Mouse (Mus musculus) gonadal fat pad, adult 2 months (tissue): ENCODE measurements around the gene H2al1g. TPM values are rescaled to one million over a fixed set of nuclear protein-coding genes. Genes with fewer than 3 reads are reported as not detected.
"Not testable (repeated sequence)": the region's sequence is repeated elsewhere in the genome, so short reads cannot be mapped to it uniquely, and the experiment has no call there.

Experiments used
- DNase-seq: peaks from one replicate; pipeline ENCODE4 v3.0.0-alpha.2; 2012; ENCODE audit warnings: low read depth
- polyA plus RNA-seq: library from polyadenylated mRNA; depleted of rRNA; stranded (reverse); fragments of >200 nt; gene quantifications from 2 replicates; pipeline ENCODE4 v1.2.3, GENCODE M21; 2012; rRNA removed

The H2al1g gene
- polyA plus RNA-seq, result not detected in 2 replicates

DNA sequence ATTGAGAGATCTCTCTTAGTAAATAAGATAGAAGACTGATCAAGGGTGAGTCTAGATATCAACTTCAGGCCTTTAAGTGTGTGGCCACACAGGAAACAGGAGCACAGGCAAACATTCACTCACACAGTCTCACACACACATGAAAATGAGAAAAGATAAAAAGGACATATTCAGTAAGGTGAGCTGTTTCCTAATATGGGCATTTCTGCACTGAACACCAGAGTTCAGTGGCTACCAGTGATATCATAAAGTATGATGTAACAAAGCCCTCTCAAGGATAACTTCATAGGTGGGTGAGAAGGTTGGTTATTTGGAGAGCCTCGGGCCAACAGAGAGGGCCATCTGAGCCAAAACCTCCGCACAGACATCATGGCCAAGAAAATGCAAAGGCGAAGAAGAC lies at the start of gene H2al1g:
Gene H2al1g (plus strand): TSS at position 301 of the 400 bp plus-strand sequence.
- not testable (repeated sequence) for DNase-seq

DNA sequence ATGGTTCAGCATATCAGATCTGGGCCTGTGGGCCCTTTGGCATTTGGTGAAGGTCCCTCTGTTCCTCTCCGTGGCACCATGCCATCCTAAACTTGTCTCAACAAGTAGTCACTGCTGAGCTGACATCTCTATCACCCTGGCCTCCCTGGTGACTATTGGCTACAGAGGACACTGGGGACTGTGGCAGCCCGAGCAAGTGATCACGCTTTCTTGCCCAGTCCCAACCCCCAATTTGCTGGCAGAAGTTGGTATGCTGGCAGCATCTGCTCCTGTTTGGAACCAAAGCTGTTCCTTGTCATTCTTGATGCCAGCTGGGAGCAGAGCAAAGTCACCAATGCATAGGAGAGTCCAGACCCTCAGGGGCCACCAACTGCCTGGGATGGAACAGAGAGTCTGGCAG lies 49.0 kb upstream of the H2al1g start:
- DNase-seq, result peak; percentile 23

DNA sequence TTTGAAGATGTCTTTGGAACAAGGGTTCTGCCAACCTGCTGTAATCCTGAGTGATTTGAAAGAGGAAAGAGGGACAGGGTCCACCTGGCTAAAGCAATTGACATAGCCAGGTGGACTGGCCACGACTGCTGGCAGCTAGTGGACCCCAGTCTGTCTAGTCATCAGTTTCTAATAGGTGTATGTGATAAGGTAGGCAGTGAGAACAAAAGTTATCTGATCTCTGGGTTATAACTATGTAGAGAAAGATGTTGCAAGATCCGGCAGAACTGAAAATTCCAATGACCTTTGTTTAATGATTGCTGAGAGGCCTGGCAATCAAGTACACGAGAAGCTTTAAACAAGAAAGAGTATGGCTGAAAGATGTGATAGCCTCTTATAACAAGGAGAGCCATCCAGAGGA lies 44.9 kb upstream of the H2al1g start:
- DNase-seq, result no peak

DNA sequence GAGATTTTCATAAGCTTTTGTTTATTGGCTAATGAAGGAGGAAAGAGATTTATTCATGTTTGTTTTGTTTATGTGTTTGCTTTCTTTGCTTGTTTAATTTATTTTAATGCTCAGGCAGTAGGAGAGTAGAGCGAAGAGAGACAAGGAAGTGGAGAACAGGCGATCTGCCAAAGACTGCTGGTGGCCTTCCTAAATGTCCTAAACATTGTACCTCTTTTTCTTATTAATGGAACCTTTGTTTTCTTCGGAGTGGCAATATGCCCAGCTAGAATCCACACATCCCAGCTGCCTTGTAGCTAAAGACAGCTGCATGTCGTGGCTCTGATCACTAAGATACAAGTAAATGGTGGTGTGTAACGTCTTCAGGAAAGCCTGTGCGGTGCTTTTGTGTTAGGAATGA lies 41.0 kb upstream of the H2al1g start:
- no peak for DNase-seq

DNA sequence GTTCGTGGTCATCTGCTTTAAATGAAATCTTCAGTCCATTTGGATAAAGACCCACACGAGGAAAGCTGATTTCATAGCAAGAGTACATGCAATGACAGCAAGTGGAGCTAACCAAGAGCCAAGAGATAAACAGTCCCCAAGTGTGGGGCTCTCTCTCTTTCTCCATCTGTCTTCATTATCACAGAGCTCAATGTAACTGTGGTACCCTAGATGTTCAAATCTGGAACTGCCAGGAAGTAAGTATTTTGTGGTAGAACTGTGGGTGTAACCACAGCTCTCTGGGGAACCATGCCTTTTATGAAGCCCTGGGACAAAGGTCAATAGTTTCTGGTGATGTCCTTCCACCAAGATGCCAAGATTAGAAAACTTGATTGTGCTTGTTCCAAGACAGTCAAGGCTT lies 37.3 kb upstream of the H2al1g start:
- DNase-seq, result no peak

DNA sequence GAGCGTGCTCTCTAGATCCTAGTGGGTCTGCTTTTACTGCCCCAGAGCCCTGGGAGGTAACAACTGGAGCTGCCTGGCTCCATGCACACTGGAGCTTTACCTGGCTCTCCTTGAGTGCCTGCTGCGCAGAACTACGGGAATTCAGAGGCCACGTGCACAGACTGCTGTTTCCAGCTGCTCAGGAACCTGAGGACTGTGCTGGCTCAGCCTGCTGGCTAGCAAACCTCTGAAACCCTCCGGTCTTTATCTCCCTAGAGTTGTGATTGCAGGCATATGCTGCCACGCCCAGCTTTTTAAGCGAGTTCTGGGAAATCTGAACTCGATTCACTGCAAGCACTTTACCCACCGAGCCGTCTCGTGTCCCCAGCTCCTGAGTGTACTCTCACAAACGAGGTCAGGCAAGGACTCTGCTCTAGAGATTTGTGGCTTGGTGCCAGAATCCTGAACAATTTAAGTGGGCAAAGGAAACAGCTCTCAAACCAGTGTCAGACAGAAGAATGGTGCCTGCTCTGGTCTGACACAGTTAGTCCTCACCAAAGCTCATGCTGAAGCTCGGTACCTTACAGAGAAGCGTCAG lies 29.7 kb upstream of the H2al1g start:
- DNase-seq, result no peak

DNA sequence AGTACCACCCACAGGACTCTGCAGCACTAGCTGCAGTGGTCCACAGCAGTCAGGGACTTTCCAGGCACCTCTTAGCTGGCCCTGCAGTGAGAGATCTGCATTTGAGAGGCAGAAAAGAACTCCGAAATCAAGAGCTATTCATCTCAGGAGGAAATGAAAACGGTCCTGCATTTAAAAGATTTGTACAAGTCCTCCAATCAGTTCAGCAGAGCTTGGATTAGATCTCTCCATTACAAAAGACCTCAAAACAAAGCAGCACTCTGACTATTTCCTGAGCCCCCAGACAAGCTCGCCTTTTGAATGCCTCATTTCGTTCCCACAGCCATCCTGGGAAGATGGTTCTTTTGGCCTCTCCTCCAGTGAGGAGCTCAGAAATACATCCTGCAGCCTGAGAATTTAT lies 28.8 kb upstream of the H2al1g start:
- no peak for DNase-seq

DNA sequence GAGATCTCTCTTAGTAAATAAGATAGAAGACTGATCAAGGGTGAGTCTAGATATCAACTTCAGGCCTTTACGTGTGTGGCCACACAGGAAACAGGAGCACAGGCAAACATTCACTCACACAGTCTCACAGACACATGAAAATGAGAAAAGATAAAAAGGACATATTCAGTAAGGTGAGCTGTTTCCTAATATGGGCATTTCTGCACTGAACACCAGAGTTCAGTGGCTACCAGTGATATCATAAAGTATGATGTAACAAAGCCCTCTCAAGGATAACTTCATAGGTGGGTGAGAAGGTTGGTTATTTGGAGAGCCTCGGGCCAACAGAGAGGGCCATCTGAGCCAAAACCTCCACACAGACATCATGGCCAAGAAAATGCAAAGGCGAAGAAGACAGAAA lies 19.1 kb upstream of the H2al1g start, which contains the start of gene H2al1a:
Gene H2al1a (plus strand): TSS at position 301 of the 400 bp plus-strand sequence.
- not testable (repeated sequence) for DNase-seq

DNA sequence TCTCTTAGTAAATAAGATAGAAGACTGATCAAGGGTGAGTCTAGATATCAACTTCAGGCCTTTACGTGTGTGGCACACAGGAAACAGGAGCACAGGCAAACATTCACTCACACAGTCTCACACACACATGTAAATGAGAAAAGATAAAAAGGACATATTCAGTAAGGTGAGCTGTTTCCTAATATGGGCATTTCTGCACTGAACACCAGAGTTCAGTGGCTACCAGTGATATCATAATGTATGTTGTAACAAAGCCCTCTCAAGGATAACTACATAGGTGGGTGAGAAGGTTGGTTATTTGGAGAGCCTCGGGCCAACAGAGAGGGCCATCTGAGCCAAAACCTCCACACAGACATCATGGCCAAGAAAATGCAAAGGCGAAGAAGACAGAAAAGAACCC lies 15.9 kb upstream of the H2al1g start, which contains the start of gene H2al1b:
Gene H2al1b (plus strand): TSS at position 301 of the 400 bp plus-strand sequence.
- DNase-seq, result not testable (repeated sequence)

DNA sequence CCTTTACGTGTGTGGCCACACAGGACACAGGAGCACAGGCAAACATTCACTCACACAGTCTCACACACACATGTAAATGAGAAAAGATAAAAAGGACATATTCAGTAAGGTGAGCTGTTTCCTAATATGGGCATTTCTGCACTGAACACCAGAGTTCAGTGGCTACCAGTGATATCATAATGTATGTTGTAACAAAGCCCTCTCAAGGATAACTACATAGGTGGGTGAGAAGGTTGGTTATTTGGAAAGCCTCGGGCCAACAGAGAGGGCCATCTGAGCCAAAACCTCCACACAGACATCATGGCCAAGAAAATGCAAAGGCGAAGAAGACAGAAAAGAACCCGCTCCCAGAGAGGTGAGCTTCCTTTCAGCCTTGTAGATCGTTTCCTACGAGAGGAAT lies 12.7 kb upstream of the H2al1g start, which contains the start of gene H2al1c:
Gene H2al1c (plus strand): TSS at position 301 of the 400 bp plus-strand sequence.
- DNase-seq, result not testable (repeated sequence)

DNA sequence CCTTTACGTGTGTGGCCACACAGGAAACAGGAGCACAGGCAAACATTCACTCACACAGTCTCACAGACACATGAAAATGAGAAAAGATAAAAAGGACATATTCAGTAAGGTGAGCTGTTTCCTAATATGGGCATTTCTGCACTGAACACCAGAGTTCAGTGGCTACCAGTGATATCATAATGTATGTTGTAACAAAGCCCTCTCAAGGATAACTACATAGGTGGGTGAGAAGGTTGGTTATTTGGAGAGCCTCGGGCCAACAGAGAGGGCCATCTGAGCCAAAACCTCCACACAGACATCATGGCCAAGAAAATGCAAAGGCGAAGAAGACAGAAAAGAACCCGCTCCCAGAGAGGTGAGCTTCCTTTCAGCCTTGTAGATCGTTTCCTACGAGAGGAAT lies 9.5 kb upstream of the H2al1g start, which contains the start of gene H2al1d:
Gene H2al1d (plus strand): TSS at position 301 of the 400 bp plus-strand sequence.
- DNase-seq, result not testable (repeated sequence)

DNA sequence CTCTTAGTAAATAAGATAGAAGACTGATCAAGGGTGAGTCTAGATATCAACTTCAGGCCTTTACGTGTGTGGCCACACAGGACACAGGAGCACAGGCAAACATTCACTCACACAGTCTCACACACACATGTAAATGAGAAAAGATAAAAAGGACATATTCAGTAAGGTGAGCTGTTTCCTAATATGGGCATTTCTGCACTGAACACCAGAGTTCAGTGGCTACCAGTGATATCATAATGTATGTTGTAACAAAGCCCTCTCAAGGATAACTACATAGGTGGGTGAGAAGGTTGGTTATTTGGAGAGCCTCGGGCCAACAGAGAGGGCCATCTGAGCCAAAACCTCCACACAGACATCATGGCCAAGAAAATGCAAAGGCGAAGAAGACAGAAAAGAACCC lies 6.4 kb upstream of the H2al1g start, which contains the start of gene H2al1e:
Gene H2al1e (plus strand): TSS at position 301 of the 400 bp plus-strand sequence.
- not testable (repeated sequence) for DNase-seq

DNA sequence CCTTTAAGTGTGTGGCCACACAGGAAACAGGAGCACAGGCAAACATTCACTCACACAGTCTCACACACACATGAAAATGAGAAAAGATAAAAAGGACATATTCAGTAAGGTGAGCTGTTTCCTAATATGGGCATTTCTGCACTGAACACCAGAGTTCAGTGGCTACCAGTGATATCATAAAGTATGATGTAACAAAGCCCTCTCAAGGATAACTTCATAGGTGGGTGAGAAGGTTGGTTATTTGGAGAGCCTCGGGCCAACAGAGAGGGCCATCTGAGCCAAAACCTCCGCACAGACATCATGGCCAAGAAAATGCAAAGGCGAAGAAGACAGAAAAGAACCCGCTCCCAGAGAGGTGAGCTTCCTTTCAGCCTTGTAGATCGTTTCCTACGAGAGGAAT lies 3.2 kb upstream of the H2al1g start, which contains the start of gene H2al1f:
Gene H2al1f (plus strand): TSS at position 301 of the 400 bp plus-strand sequence.
- not testable (repeated sequence) for DNase-seq

DNA sequence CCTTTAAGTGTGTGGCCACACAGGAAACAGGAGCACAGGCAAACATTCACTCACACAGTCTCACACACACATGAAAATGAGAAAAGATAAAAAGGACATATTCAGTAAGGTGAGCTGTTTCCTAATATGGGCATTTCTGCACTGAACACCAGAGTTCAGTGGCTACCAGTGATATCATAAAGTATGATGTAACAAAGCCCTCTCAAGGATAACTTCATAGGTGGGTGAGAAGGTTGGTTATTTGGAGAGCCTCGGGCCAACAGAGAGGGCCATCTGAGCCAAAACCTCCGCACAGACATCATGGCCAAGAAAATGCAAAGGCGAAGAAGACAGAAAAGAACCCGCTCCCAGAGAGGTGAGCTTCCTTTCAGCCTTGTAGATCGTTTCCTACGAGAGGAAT lies 3.1 kb downstream of the H2al1g start, which contains the start of gene H2al1h:
Gene H2al1h (plus strand): TSS at position 301 of the 400 bp plus-strand sequence.
- not testable (repeated sequence) for DNase-seq

DNA sequence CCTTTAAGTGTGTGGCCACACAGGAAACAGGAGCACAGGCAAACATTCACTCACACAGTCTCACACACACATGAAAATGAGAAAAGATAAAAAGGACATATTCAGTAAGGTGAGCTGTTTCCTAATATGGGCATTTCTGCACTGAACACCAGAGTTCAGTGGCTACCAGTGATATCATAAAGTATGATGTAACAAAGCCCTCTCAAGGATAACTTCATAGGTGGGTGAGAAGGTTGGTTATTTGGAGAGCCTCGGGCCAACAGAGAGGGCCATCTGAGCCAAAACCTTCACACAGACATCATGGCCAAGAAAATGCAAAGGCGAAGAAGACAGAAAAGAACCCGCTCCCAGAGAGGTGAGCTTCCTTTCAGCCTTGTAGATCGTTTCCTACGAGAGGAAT lies 6.3 kb downstream of the H2al1g start, which contains the start of gene H2al1i:
Gene H2al1i (plus strand): TSS at position 301 of the 400 bp plus-strand sequence.
- DNase-seq, result not testable (repeated sequence)

DNA sequence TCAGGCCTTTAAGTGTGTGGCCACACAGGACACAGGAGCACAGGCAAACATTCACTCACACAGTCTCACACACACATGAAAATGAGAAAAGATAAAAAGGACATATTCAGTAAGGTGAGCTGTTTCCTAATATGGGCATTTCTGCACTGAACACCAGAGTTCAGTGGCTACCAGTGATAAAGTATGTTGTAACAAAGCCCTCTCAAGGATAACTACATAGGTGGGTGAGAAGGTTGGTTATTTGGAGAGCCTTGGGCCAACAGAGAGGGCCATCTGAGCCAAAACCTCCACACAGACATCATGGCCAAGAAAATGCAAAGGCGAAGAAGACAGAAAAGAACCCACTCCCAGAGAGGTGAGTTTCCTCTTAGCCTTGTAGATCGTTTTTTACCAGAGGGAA lies 9.5 kb downstream of the H2al1g start, which contains the start of gene H2al1j:
Gene H2al1j (plus strand): TSS at position 301 of the 400 bp plus-strand sequence.
- DNase-seq, result not testable (repeated sequence)

DNA sequence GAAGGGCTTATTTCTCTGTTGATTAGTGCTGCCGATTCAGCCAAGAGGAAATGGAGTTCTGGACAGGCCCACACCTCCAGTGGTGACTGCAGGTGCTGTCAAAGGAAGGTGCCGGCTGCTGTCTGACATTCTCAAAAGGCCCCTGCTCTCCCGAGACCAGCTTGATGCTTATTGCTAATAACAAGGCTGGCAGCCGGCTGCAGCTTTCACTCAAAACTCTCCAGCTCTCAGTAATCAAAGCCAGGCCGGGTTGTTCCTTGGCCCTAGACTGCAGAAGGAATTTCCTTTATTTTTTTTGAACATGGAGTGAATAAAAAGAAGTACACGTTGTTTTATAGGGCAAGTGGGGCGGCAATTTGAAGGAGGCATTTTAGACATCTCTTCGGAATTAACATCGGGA lies 27.7 kb downstream of the H2al1g start:
- DNase-seq, result no peak

DNA sequence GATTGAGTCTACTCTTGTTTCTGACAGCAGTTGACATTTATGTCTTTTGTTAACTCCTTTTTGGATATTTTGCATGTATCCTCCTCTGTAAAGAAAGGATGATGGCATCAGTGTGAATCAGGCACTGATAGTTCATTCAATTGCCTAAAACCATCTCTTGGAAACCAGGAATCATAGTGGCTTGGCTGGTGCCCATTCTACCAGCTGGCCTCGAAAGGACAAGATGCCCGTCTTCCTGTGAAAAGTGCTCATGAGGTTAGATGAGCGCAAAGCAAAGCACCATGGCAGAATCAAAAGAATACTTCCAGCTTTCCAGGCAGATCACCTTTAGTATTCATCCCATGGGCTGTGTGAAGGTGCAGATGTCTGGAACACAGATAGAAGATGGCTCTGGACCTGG lies 28.7 kb downstream of the H2al1g start:
- no peak for DNase-seq

DNA sequence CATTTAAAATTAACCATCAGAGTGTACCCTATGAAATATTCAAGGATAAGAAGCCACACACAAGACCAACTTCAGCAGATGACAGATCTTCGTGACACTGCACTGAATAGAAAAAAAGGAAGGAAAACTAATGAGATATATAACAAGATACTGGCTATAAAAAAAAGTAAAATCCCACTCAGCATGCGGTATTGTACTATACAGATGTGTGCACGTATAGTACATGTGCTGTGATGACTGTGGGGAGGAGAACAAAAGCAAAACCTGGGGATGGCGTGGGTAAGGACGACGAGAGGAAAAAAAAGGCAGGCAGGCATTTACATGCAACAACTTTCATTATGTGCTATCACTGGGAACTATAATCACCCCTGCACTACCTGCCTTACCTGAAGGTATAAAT lies 42.8 kb downstream of the H2al1g start:
- no peak for DNase-seq

DNA sequence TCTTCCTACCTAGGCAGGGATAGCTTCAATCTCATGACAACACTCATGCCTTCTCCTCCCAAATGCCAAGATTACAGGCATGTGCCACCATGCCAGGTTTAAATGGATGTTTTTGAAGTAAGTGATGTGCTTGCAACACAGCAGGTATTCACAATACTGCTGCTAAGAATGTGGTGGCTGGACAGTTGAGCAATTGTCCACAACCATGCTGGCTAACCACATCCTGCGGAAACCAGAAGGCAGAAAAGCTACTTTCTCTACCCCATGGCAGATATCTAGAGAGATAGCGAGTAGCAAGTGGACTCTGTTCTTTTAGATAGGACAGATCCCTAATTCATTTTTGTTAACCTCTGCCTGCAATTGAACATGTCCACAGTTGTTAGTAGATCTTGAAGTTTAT lies 43.2 kb downstream of the H2al1g start:
- no peak for DNase-seq

DNA sequence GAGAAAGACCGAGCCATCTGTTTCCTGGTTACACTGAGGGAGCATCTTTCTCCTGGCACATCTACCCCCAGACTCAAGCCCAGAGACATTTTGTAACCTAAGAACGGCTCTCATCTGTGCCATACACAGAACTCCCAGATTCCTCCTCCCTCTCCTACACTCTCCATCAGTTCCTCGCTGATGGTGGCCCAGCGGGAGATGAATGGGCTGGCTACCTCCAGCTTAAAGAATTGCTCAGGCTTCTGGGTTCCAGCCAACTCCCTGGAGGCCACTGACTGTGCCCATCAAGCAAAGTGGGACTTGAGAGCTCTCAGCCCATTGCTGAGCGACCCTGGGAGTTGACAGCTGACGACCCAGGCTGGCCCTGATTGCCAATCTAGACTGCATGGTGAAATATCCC lies 45.8 kb downstream of the H2al1g start:
- DNase-seq, result no peak

DNA sequence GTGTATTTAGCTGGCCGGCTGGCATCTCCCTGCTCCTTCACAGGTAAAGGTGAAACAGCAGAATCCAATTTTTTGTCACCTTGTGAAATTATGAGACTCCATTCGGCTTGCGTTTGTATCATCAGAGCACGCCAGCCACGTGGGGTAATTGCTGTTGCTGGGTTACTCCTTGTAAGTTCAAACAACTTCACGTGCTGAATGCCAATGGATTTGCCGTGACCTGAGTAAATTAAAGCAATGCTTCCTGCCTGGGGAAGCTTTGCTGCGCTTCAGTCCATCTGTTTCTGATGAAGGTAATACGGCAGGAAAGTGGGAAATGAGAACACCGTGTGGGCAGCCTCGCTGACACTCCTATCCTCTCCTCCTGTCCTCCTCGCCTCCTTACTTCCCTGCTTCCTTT lies 47.1 kb downstream of the H2al1g start:
- DNase-seq, result no peak
